Mouse (Mus musculus): ENCODE results near the gene Cyp2c70.
A peak's percentile ranks its signal among the peaks of the same experiment; 100 is the strongest.
"Not testable (repeated sequence)": the region's sequence is repeated elsewhere in the genome, so short reads cannot be mapped to it uniquely, and the experiment has no call there.

Gene Cyp2c70

GRCm38 (mm10) chr19:40187160-40187559 lies at the start of gene Cyp2c70:
Gene Cyp2c70 (minus strand): TSS chr19:40187333.
- no peak for DNase-seq

GRCm38 (mm10) chr19:40232560-40232959 lies 45.4 kb upstream of the Cyp2c70 start:
- DNase-seq: no peak

- no peak for DNase-seq
These were observed 44.9 kb upstream of the Cyp2c70 start for GRCm38 (mm10) chr19:40231825-40232541.

GRCm38 (mm10) chr19:40231074-40231738 lies 44.1 kb upstream of the Cyp2c70 start:
- no peak for DNase-seq

GRCm38 (mm10) chr19:40226516-40227151 lies 39.5 kb upstream of the Cyp2c70 start:
- DNase-seq: no peak

GRCm38 (mm10) chr19:40225761-40226110 lies 38.6 kb upstream of the Cyp2c70 start:
- DNase-seq: no peak

- peak; percentile 64 to 67 for DNase-seq
These were observed 38.1 kb upstream of the Cyp2c70 start for GRCm38 (mm10) chr19:40225102-40225760.

- not testable (repeated sequence) for DNase-seq
These were observed 35.2 kb upstream of the Cyp2c70 start for GRCm38 (mm10) chr19:40222307-40222706.

GRCm38 (mm10) chr19:40220878-40221277 lies 33.7 kb upstream of the Cyp2c70 start:
- DNase-seq: no peak

GRCm38 (mm10) chr19:40202947-40203346 lies 15.8 kb upstream of the Cyp2c70 start:
- DNase-seq: not testable (repeated sequence)

GRCm38 (mm10) chr19:40190596-40190995 lies 3.5 kb upstream of the Cyp2c70 start:
- DNase-seq: no peak

GRCm38 (mm10) chr19:40183600-40183999 lies 3.5 kb downstream of the Cyp2c70 start:
- DNase-seq: no peak

GRCm38 (mm10) chr19:40178311-40178710 lies 8.8 kb downstream of the Cyp2c70 start:
- no peak for DNase-seq

- DNase-seq: not testable (repeated sequence)
These were observed 18.7 kb downstream of the Cyp2c70 start for GRCm38 (mm10) chr19:40168391-40168790.

- not testable (repeated sequence) for DNase-seq
These were observed 60.1 kb downstream of the Cyp2c70 start for GRCm38 (mm10) chr19:40126996-40127395.

GRCm38 (mm10) chr19:40125165-40125564 lies 62.0 kb downstream of the Cyp2c70 start:
- not testable (repeated sequence) for DNase-seq

GRCm38 (mm10) chr19:40119624-40120023 lies 67.5 kb downstream of the Cyp2c70 start:
- not testable (repeated sequence) for DNase-seq

Measured in cerebellum, postnatal 36 days (tissue).